Mouse (Mus musculus): ENCODE measurements around the gene Arpc3.

DNA sequence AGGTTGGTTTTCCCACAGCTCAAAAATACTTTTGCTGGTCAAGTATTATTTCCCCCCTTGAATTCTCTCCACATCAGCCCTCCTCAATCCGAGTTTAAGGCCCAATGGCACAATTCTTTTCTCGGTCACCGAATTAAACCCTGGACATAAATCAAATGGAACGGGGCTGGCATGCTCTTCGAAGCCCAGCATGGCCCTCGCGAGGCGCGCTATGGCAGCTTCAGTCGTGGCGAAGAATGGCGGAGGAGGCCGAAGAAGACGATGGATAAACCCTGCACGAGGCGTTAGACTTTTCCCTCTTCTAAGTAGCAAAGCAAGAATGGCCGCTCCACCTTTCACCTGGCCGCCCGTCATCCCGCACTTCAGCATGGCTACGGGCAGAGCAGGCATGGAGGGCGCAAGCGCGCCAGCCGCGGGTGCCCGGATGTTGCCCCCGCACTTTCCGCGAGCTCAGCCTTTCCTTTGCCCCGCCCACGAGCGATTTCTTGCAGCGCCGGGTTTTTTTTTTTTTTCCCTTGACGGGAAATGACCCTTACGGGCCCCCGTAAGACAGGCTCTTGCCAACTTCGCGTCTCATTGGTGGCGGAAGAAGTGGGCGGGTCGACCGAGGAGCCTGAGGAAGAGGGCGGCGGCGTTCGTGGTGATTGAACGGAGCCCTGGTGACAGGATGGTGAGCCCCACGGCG lies 37.7 kb upstream of the Arpc3 start, which contains the start of the genes Rad9b and Vps29:
- TF ChIP-seq CTCF (IDR thresholded peaks at IDR 0.05; ENCODE audit: borderline replicate concordance, insufficient read depth, low read depth, low read length): no peak
- TF ChIP-seq POLR2A (IDR thresholded peaks at IDR 0.05; ENCODE audit: borderline replicate concordance, insufficient read depth, low read length): peak; percentile 84

Data from cerebellum, adult 2 months (tissue).